Mouse (Mus musculus) midbrain, embryonic 14.5 days (tissue): ENCODE results near the gene Lck. TPM values are rescaled to one million over a fixed set of nuclear protein-coding genes. Genes with fewer than 3 reads are reported as not detected.
A peak's percentile ranks its signal among the peaks of the same experiment; 100 is the strongest.

Experiments
- ATAC-seq: fragments of 200-750 bp; cut with Nextera tagmentation; 2 replicates; pipeline ENCODE4 v1.8.0; 2017; ENCODE audit warnings: moderate number of reproducible peaks, moderate library complexity; ENCODE audit not compliant: low FRiP score, low TSS enrichment
- DNase-seq: peaks from one replicate; pipeline ENCODE4 v3.0.0-alpha.2; 2015
- H3K27ac ChIP-seq: fragments of 300-500 bp; sonication (generic); replicated peaks from 2 replicates; pipeline ENCODE4 v1.5.1; 2014; ENCODE audit warnings: mild to moderate bottlenecking, low read depth, low read length, moderate library complexity
- H3K27me3 ChIP-seq: fragments of 300-500 bp; sonication (generic); 2 replicates; pipeline ENCODE4 v1.6.1; 2014; ENCODE audit warnings: low read length, control low read depth, mixed read lengths; ENCODE audit not compliant: control insufficient read depth, insufficient read depth
- H3K36me3 ChIP-seq: fragments of 300-500 bp; sonication (generic); 2 replicates; pipeline ENCODE4 v1.6.1; 2014; ENCODE audit warnings: low read length, control low read depth; ENCODE audit not compliant: control insufficient read depth, insufficient read depth
- H3K4me1 ChIP-seq: fragments of 300-500 bp; sonication (generic); 2 replicates; pipeline ENCODE4 v1.6.1; 2014; ENCODE audit warnings: mild to moderate bottlenecking, antibody characterized with exemption, low read length, control low read depth; ENCODE audit not compliant: control insufficient read depth, insufficient read depth
- H3K4me2 ChIP-seq: fragments of 300-500 bp; sonication (generic); 2 replicates; pipeline ENCODE4 v1.6.1; 2014; ENCODE audit warnings: mild to moderate bottlenecking, low read length, moderate library complexity
- H3K4me3 ChIP-seq: fragments of 300-500 bp; sonication (generic); replicated peaks from 2 replicates; pipeline ENCODE4 v1.5.1; 2014; ENCODE audit warnings: low read depth, low read length
- H3K9ac ChIP-seq: fragments of 300-500 bp; sonication (generic); replicated peaks from 2 replicates; pipeline ENCODE4 v1.6.1; 2014; ENCODE audit warnings: mild to moderate bottlenecking, low read length, moderate library complexity
- H3K9me3 ChIP-seq: fragments of 300-500 bp; sonication (generic); 2 replicates; pipeline ENCODE4 v1.6.1; 2016; ENCODE audit warnings: low read length, control low read depth, mixed read lengths; ENCODE audit not compliant: control insufficient read depth
- WGBS: fragments of 180-500 bp; shearing (Covaris S2); extraction: QIAGEN DNeasy Blood & Tissue Kit; methylation state at CpG from one replicate; pipeline ENCODE4 v1.1.7; 2014; 5-methylcytosine and 5-hydroxymethylcytosine counted together
- polyA plus RNA-seq: library from polyadenylated mRNA; unstranded; fragments of >200 nt; fragmentation: Nextera tagmentation; extraction: Ambion mirVana; gene quantifications from 2 replicates; pipeline ENCODE4 v1.2.1, GENCODE M21; 2014

Lck gene
- polyA plus RNA-seq, 1 experiment from 2014 or later = 9.0 TPM

DNA sequence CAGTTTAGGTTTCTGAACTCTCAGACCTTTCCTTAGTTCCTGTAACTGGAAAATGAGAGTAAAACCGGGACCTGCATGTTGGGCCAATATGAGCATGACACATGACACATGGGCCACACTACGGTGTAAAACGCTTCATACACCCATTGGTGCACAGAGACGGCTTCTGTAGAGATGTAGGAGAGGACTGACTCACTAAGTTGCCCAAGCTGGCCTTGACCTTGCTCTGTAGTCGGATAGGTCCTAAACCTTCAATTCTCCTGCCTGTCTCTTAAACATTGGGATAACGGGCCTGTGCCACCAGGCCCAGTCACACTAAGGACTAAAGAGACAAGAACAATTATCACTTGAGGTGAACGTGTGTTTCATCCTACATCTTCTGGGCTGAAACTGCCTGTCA, 5.1 kb downstream of the Lck start:
- Histone ChIP-seq H3K27me3 (no peaks in the 10 kb centered on the region), H3K4me2 (no peak overlapping the region), H3K4me3 (no peak overlapping the region), H3K4me1 (no peaks in the 10 kb centered on the region), H3K9ac (no peak overlapping the region), H3K9me3 (no peaks in the 10 kb centered on the region), H3K27ac (no peak overlapping the region), H3K36me3 (no peaks in the 10 kb centered on the region)
- no peak for ATAC-seq
- DNase-seq = no peak
- WGBS = 93% methylated on average over 7 of the region's 7 CpGs

DNA sequence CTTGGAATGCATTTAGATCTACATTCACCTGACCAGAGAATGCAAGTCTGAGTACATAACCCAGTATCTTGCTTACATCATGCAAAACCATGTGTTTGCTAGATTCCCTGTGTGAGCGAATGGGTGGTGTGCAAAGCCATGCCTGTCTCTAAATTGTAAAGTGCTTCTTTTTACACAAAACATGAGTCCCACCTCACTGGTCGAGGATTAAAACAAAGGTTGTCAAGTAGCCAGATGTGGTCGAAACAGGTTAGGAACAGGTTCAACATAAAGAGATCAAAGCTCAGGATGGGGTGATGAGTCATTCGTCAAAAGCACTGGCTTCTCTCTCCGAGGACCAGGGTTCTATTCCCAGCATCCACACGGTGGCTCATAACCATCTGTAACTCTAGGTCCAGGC, 8.3 kb downstream of the Lck start:
- Histone ChIP-seq H3K4me3 (no peak overlapping the region), H3K9ac (no peak overlapping the region), H3K36me3 (no peaks in the 10 kb centered on the region), H3K27me3 (no peaks in the 10 kb centered on the region), H3K9me3 (no peaks in the 10 kb centered on the region), H3K4me1 (no peaks in the 10 kb centered on the region), H3K4me2 (no peak overlapping the region), H3K27ac (no peak overlapping the region)
- no peak for ATAC-seq
- no peak for DNase-seq
- 85% methylated on average over 6 of the region's 6 CpGs for WGBS

DNA sequence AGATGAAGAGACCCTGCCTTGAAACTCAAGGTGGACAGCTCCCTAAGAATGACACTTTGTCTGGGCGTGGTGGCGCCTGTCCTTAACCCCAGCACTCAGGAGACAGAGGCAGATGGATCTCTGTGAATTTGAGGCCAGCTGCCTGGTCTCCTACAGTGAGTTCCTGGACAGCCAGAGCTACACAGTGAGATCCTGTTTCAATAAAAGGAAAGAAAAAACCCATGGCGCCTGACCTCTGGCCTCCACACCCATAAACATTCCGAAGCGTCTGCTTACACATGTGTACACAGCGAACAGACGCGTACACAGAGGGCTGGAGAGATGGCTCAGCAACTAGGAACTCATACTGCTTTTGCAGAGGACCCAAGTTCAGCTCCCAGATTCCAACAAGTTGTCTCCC, 9.7 kb downstream of the Lck start:
- no peak for ATAC-seq
- H3K4me2 ChIP-seq = no peak overlapping the region
- H3K9me3 ChIP-seq = no peaks in the 10 kb centered on the region
- 83% methylated on average over 8 of the region's 8 CpGs for WGBS
- H3K4me1 ChIP-seq = no peaks in the 10 kb centered on the region
- no peaks in the 10 kb centered on the region for H3K36me3 ChIP-seq
- DNase-seq = no peak
- H3K27me3 ChIP-seq = no peaks in the 10 kb centered on the region
- H3K4me3 ChIP-seq = no peak overlapping the region
- no peak overlapping the region for H3K27ac ChIP-seq
- no peak overlapping the region for H3K9ac ChIP-seq

DNA sequence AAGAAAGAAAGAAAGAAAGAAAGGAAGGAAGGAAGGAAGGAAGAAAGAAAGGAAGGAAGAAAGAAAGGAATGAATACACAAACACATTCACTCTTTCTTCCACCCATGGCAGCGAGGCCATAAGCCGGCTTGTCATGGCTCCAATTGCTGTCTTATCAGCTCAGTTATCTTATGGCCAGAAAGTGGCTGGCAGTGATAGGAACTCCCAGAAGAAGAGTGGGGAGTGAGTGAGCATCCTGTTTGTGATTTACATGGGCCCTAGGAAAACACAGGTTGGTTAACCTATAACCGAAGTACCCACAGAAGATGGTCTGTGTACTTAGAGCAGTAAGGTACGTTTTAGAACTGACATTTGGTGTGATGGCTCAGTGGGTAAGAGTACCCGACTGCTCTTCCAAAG, 12.3 kb downstream of the Lck start:
- WGBS = 90% methylated on average over 5 of the region's 5 CpGs
- no peak for DNase-seq

DNA sequence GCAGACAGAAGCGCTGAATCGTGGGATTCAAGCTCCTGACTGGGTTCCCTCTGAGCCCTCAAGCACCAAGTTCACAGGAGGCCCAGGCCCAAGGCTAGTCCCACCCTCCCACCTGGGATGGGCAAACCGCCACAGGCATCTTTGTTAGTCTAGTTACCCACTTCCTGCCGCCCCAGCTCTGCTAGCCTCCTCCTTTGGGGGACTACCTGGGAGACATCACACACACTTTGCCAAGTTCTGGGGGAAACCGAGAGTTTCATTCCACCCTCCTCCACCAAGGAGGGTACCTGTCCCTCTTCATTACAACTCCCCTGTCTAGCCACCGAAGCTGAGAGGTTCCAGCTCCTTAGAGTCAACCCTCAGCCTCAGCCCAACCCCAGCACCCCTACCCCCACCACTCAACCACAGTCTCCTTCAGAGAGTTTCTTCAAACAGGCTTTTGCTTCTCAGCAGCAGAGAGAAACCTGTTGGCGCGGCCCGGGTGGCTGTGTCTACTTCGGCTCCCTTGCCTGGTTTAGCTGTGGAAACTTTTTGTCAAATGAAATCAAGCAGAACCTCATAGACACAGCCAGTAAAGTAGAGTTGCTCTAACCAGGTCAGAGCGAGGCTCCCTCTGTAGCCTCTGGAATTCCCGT, 15.0 kb downstream of the Lck start:
- Histone ChIP-seq H3K4me2 (no peak overlapping the region), H3K9me3 (no peaks in the 10 kb centered on the region), H3K36me3 (no peaks in the 10 kb centered on the region), H3K9ac (no peak overlapping the region), H3K27me3 (no peaks in the 10 kb centered on the region), H3K4me1 (peaks cover 9% of the 10 kb centered on the region), H3K4me3 (no peak overlapping the region), H3K27ac (no peak overlapping the region)
- DNase-seq (no peak), ATAC-seq (no peak)
- 79% methylated on average over 12 of the region's 12 CpGs for WGBS

More for the DNA sequence above, 12.3 kb downstream of the Lck start:
- H3K9ac ChIP-seq = no peak overlapping the region
- H3K4me1 ChIP-seq = no peaks in the 10 kb centered on the region
- no peaks in the 10 kb centered on the region for H3K27me3 ChIP-seq
- H3K4me2 ChIP-seq = no peak overlapping the region
- H3K27ac ChIP-seq = no peak overlapping the region
- H3K36me3 ChIP-seq = no peaks in the 10 kb centered on the region
- no peak for ATAC-seq
- no peak overlapping the region for H3K4me3 ChIP-seq
- no peaks in the 10 kb centered on the region for H3K9me3 ChIP-seq

DNA sequence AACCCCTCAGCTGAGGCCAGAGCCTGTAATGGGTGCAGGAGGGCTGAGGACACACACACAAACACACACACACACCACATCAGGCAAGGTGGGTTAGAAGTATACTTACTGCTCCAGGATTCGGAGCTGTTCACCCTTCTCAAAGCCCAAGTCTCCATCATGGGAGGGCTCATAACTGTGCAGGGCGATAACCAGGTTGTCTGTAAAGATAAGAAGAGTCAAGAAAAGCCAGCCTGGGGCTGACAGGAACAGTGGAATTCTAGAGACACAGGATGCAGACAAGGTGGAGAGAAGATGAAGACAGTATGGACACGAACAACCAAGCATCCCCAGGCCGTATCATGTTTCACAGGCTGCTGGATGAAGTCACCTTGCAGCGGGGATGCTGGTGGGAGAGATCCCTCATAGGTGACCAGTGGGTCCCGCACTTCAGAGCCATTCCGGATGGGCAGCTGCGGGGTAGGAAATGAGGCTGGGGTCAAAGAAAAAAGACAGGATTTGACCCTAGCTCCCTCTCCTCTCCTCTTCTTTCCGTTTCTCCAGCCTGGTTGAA, 16.1 kb downstream of the Lck start:
- Histone ChIP-seq H3K27ac (no peak overlapping the region), H3K36me3 (no peaks in the 10 kb centered on the region), H3K9ac (peak overlapping the region; percentile 60; the same call in 1 of the 2 replicates), H3K27me3 (no peaks in the 10 kb centered on the region), H3K4me3 (no peak overlapping the region), H3K4me1 (peaks cover 9% of the 10 kb centered on the region), H3K4me2 (peak overlapping the region; percentile 70), H3K9me3 (no peaks in the 10 kb centered on the region)
- no peak for ATAC-seq
- 86% methylated on average over 9 of the region's 9 CpGs for WGBS
- DNase-seq = no peak

DNA sequence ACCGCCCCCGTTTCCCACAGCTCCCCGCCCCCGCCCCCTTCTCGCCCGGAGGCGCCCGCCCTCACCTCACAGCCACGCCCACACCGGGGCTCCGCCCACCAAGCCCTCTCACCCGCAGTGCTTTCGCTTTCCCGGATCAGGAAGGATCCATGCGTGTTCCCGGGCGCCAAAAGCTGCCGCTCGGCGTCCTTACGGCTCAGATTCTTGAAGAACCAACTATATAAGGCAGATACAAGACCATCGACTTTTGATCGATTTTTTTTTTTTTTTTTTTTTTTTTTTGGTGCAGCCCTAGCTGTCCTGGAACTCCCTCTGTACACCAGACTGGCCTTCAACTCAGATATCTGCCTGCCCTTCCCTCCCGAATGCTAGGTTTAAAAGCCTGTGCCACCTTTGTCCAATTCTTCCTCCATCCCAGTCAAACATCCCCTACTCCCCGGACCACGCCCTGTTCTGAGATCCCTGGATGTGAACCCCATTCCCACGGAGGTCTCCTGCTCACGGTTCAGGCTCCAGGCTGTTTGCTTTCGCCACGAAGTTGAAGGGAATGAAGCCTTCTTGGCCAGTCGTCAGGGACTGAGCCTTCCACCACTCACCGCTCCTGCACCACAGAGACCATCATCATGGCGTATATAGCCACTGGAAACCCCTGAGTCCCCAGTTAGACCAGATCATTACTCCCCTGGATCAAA, 16.8 kb downstream of the Lck start:
- Histone ChIP-seq H3K4me3 (peak overlapping the region; percentile 44), H3K9me3 (no peaks in the 10 kb centered on the region), H3K27ac (peak overlapping the region; percentile 65; the same call in 1 of the 2 replicates), H3K4me1 (peaks cover 9% of the 10 kb centered on the region), H3K4me2 (peak overlapping the region; percentile 70), H3K27me3 (no peaks in the 10 kb centered on the region), H3K9ac (peak overlapping the region; percentile 60), H3K36me3 (no peaks in the 10 kb centered on the region)
- ATAC-seq (peak; percentile 80), DNase-seq (peak; percentile 93)
- 9% methylated on average over 30 of the region's 33 CpGs for WGBS

DNA sequence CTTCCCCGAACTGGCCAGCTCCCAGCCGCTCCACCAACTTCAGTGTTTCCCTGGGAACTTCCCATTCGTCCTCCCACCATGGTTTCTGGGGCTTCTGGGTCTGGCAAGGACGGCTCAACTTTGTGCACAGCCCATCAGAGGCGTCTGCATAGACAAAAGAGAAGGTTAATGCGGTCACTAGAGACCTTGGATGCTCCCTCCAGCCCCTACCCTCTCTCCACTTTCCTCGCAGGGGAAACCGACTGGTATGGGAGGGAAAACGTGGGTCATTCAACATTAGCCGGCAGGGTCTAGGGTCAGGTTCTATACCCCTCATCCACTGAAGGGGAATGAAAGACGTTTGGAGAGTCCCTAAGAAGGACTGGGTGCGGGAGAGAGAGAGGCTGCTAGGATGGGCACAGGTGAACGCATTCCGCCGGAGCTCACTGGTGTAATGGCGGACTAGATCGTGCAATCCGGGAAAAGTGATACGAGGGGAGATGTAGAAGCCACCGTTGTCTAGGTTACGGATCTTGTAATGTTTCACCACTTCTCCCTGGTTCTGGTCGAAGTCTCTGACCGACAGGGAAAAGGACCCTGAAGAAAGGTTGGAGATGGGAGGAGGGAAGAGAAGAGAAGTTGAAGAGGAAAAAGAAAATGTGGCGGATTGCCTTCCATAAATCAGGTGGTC, 17.4 kb downstream of the Lck start:
- H3K36me3 ChIP-seq = no peaks in the 10 kb centered on the region
- H3K27me3 ChIP-seq = no peaks in the 10 kb centered on the region
- H3K27ac ChIP-seq = peak overlapping the region; percentile 65
- H3K4me1 ChIP-seq = peaks cover 9% of the 10 kb centered on the region
- peak overlapping the region; percentile 44 for H3K4me3 ChIP-seq
- WGBS = 1% methylated on average over 24 of the region's 24 CpGs
- H3K4me2 ChIP-seq = peak overlapping the region; percentile 70
- peak overlapping the region; percentile 60 for H3K9ac ChIP-seq
- DNase-seq = peak; percentile 31
- no peaks in the 10 kb centered on the region for H3K9me3 ChIP-seq
- peak; percentile 37; the same call in 1 of the 2 replicates for ATAC-seq
